Mouse (Mus musculus) MEL (cell line): Measurements from ENCODE around the gene Smarcc2. TPM values are rescaled to one million over a fixed set of nuclear protein-coding genes. Genes with fewer than 3 reads are reported as not detected.

ENCODE experiments used
- DNase-seq: peaks from one replicate; pipeline ENCODE4 v3.0.0; 2011; ENCODE audit warnings: low read depth, low spot score
- H3K27ac ChIP-seq: 2 replicates; pipeline ENCODE4 v1.5.1; 2012; ENCODE audit warnings: low read depth, mild to moderate bottlenecking, control low read depth, low read length, moderate library complexity; ENCODE audit not compliant: control insufficient read depth
- H3K27me3 ChIP-seq, 2 experiments: fragments of 150-350 bp in 1 of 2; sonication (generic) in 1 of 2; 2 replicates each; pipeline ENCODE4 v1.6.1; 2012; ENCODE audit warnings: low read length in 2 of 2, mild to moderate bottlenecking in 2 of 2, improper control_type of control experiment in 1 of 2, moderate library complexity in 1 of 2; ENCODE audit not compliant: insufficient read depth in 2 of 2, control insufficient read depth in 1 of 2
- H3K36me3 ChIP-seq, 2 experiments: 2 replicates each; pipeline ENCODE4 v1.6.1; 2012 to 2014; ENCODE audit warnings: low read length in 2 of 2, improper control_type of control experiment in 1 of 2, inconsistent platforms in 1 of 2, mild to moderate bottlenecking in 1 of 2; ENCODE audit not compliant: insufficient read depth in 2 of 2, control insufficient read depth in 1 of 2
- H3K4me1 ChIP-seq, 2 experiments: fragments of 150-350 bp in 1 of 2; sonication (generic) in 1 of 2; 2 replicates each; pipeline ENCODE4 v1.6.1; 2012; ENCODE audit warnings: low read length in 2 of 2, improper control_type of control experiment in 1 of 2, mild to moderate bottlenecking in 1 of 2; ENCODE audit not compliant: insufficient read depth in 2 of 2, control insufficient read depth in 1 of 2
- H3K4me3 ChIP-seq, 2 experiments: fragments of 150-350 bp in 1 of 2; sonication (generic) in 1 of 2; 2 replicates each; pipeline ENCODE4 v1.5.1; 2012; ENCODE audit warnings: low read depth in 2 of 2, low read length in 2 of 2, mild to moderate bottlenecking in 2 of 2, moderate library complexity in 2 of 2, control low read depth in 1 of 2, improper control_type of control experiment in 1 of 2; ENCODE audit not compliant: control insufficient read depth in 1 of 2, insufficient read depth in 1 of 2
- H3K79me2 ChIP-seq: 2 replicates; pipeline ENCODE4 v1.6.1; 2012; ENCODE audit warnings: mild to moderate bottlenecking, low read length, moderate library complexity; ENCODE audit not compliant: control insufficient read depth, poor library complexity, insufficient read depth
- H3K9ac ChIP-seq: 2 replicates; pipeline ENCODE4 v1.6.1; 2012; ENCODE audit warnings: low read depth, mild to moderate bottlenecking, control low read depth, low read length, moderate library complexity; ENCODE audit not compliant: control insufficient read depth, poor library complexity, severe bottlenecking
- H3K9me3 ChIP-seq: fragments of 150-350 bp; sonication (generic); replicated peaks from 2 replicates; pipeline ENCODE4 v1.6.1; 2012; ENCODE audit warnings: mild to moderate bottlenecking, low read length, improper control_type of control experiment, moderate library complexity; ENCODE audit not compliant: insufficient read depth
- BHLHE40 ChIP-seq: IDR thresholded peaks from 2 replicates; pipeline ENCODE4 v1.6.1; 2012; ENCODE audit warnings: low read depth, mild to moderate bottlenecking, inconsistent platforms, low read length, improper control_type of control experiment, borderline replicate concordance
- CTCF ChIP-seq, 3 experiments: IDR thresholded peaks in 2 of 3; conservative IDR thresholded peaks in 1 of 3; 2 replicates each; pipeline ENCODE4 v1.5.1; 2011 to 2012; ENCODE audit warnings: low read length in 3 of 3, low read depth in 2 of 3, mild to moderate bottlenecking in 2 of 3, improper control_type of control experiment in 1 of 3, inconsistent platforms in 1 of 3, mixed read lengths in 1 of 3, moderate library complexity in 1 of 3; ENCODE audit not compliant: control insufficient read depth in 1 of 3, insufficient read depth in 1 of 3, poor library complexity in 1 of 3, severe bottlenecking in 1 of 3
- E2F4 ChIP-seq: IDR thresholded peaks from 2 replicates; pipeline ENCODE4 v1.6.1; 2011; ENCODE audit warnings: low read depth, low read length, improper control_type of control experiment, borderline replicate concordance
- ELF1 ChIP-seq: IDR thresholded peaks from 2 replicates; pipeline ENCODE4 v1.6.1; 2014; ENCODE audit warnings: low read depth, mild to moderate bottlenecking, inconsistent platforms, low read length, improper control_type of control experiment, moderate library complexity
- EP300 ChIP-seq, 2 experiments: IDR thresholded peaks; 2 replicates each; pipeline ENCODE4 v1.6.1; 2011; ENCODE audit warnings: improper control_type of control experiment in 2 of 2, low read length in 2 of 2, low read depth in 1 of 2, mild to moderate bottlenecking in 1 of 2
- GABPA ChIP-seq: IDR thresholded peaks from 2 replicates; pipeline ENCODE4 v1.6.1; 2012; ENCODE audit warnings: low read depth, mild to moderate bottlenecking, inconsistent platforms, low read length, improper control_type of control experiment, moderate library complexity
- HCFC1 ChIP-seq: IDR thresholded peaks from 2 replicates; pipeline ENCODE4 v1.6.1; 2012; ENCODE audit warnings: low read depth, mild to moderate bottlenecking, inconsistent platforms, low read length, improper control_type of control experiment, moderate library complexity
- MAZ ChIP-seq: IDR thresholded peaks from 2 replicates; pipeline ENCODE4 v1.6.1; 2012; ENCODE audit warnings: low read depth, mild to moderate bottlenecking, inconsistent platforms, low read length, improper control_type of control experiment
- MXI1 ChIP-seq: IDR thresholded peaks from 2 replicates; pipeline ENCODE4 v1.6.1; 2011; ENCODE audit warnings: mild to moderate bottlenecking, low read depth, low read length, improper control_type of control experiment
- NELFE ChIP-seq: IDR thresholded peaks from 2 replicates; pipeline ENCODE4 v1.6.1; 2011; ENCODE audit warnings: low read depth, low read length, improper control_type of control experiment
- NRF1 ChIP-seq: IDR thresholded peaks from 2 replicates; pipeline ENCODE4 v1.6.1; 2014; ENCODE audit warnings: low read depth, mild to moderate bottlenecking, inconsistent platforms, low read length, improper control_type of control experiment, moderate library complexity; ENCODE audit not compliant: poor library complexity, insufficient read depth, severe bottlenecking
- POLR2AphosphoS2 ChIP-seq: IDR thresholded peaks from 2 replicates; pipeline ENCODE4 v1.6.1; 2011; ENCODE audit warnings: low read length, improper control_type of control experiment
- RAD21 ChIP-seq: IDR thresholded peaks from 2 replicates; pipeline ENCODE4 v1.6.1; 2011; ENCODE audit warnings: mild to moderate bottlenecking, low read depth, low read length, improper control_type of control experiment
- SIN3A ChIP-seq: IDR thresholded peaks from 2 replicates; pipeline ENCODE4 v1.6.1; 2012; ENCODE audit warnings: low read length, improper control_type of control experiment, inconsistent platforms
- TBP ChIP-seq: IDR thresholded peaks from 2 replicates; pipeline ENCODE4 v1.8.0; 2011; ENCODE audit warnings: low read depth, low read length, improper control_type of control experiment
- USF1 ChIP-seq: IDR thresholded peaks from 2 replicates; pipeline ENCODE4 v1.6.1; 2014; ENCODE audit warnings: low read depth, mild to moderate bottlenecking, inconsistent platforms, low read length, improper control_type of control experiment, moderate library complexity
- ZMIZ1 ChIP-seq: IDR thresholded peaks from 2 replicates; pipeline ENCODE4 v1.6.1; 2012; ENCODE audit warnings: low read depth, mild to moderate bottlenecking, inconsistent platforms, low read length, improper control_type of control experiment, moderate library complexity
- ZNF384 ChIP-seq: IDR thresholded peaks from 2 replicates; pipeline ENCODE4 v1.6.1; 2012; ENCODE audit warnings: low read depth, mild to moderate bottlenecking, inconsistent platforms, low read length, improper control_type of control experiment
- polyA plus RNA-seq, 2 experiments: library from polyadenylated mRNA; stranded (reverse) in 1 of 2; unstranded in 1 of 2; fragments of >175 nt in 1 of 2; fragments of >200 nt in 1 of 2; gene quantifications; 2 replicates each; pipeline versions ENCODE4 v1.2.1 to v1.2.4; 2012; ENCODE audit warnings: low replicate concordance in 2 of 2, low read depth in 1 of 2; ENCODE audit not compliant: insufficient read length in 2 of 2, insufficient read depth in 1 of 2, missing spikeins in 1 of 2
- total RNA-seq: library from RNA; depleted of rRNA; stranded (reverse); fragments of 300-350 nt; gene quantifications from 2 replicates; pipeline ENCODE4 v1.2.3, GENCODE M21; 2012

Gene Smarcc2
- total and polyA plus RNA-seq, 3 experiments: 24.8 to 226 (median 68.8) TPM

- Histone ChIP-seq H3K27me3 (no peaks in the 10 kb centered on the region), H3K27ac (no peak overlapping the region), H3K9ac (no peak overlapping the region), H3K9me3 (no peaks in the 10 kb centered on the region), H3K4me3 (no peak overlapping the region), H3K4me1 (peaks cover 0 to 7% of the 10 kb centered on the region in 2 experiments; a peak in 2 of 4 replicates), H3K79me2 (peaks cover 23% of the 10 kb centered on the region), H3K36me3 (peaks cover 6 to 16% of the 10 kb centered on the region in 2 experiments)
- DNase-seq: no peak
- TF ChIP-seq E2F4: no peak
- TF ChIP-seq BHLHE40: no peak
- no peak for TF ChIP-seq NRF1
- TF ChIP-seq RAD21: no peak
- no peak for TF ChIP-seq MAZ
- no peak for TF ChIP-seq USF1
- TF ChIP-seq MXI1: no peak
- TF ChIP-seq CTCF (IDR thresholded peaks at IDR 0.05 in 2 of 3, conservative IDR thresholded peaks at IDR 0.05 in 1 of 3; ENCODE audit: control insufficient read depth in 1 of 3, insufficient read depth in 1 of 3, low read depth in 2 of 3, low read length in 3 of 3, poor library complexity in 1 of 3, severe bottlenecking in 1 of 3): no peak
- no peak for TF ChIP-seq ZNF384
- no peak for TF ChIP-seq SIN3A
- no peak for TF ChIP-seq GABPA
- TF ChIP-seq ELF1: no peak
- TF ChIP-seq NELFE: no peak
- no peak for TF ChIP-seq ZMIZ1
- TF ChIP-seq POLR2AphosphoS2: no peak
- TF ChIP-seq TBP: no peak
Measured at GRCm38 (mm10) chr10:128488776-128489175, 29.7 kb downstream of the Smarcc2 start.

- peaks cover 6 to 12% of the 10 kb centered on the region in 2 experiments for H3K36me3 ChIP-seq
- H3K27me3 ChIP-seq: no peaks in the 10 kb centered on the region
- peaks cover 0 to 7% of the 10 kb centered on the region in 2 experiments; a peak in 2 of 4 replicates for H3K4me1 ChIP-seq
- H3K79me2 ChIP-seq: peaks cover 27% of the 10 kb centered on the region
- H3K4me3 ChIP-seq: no peak overlapping the region
- no peak overlapping the region for H3K27ac ChIP-seq
- H3K9me3 ChIP-seq: no peaks in the 10 kb centered on the region
- no peak for TF ChIP-seq EP300 (IDR thresholded peaks at IDR 0.05; ENCODE audit: low read depth in 1 of 2, low read length in 2 of 2)
- peak; percentile 58; the same call in 1 of the 2 replicates for TF ChIP-seq HCFC1
- peak; percentile 26 for DNase-seq
- H3K9ac ChIP-seq: no peak overlapping the region
Measured at GRCm38 (mm10) chr10:128489380-128489779, 30.3 kb downstream of the Smarcc2 start.
